Mouse (Mus musculus): ENCODE data around the gene Copg1.

DNA sequence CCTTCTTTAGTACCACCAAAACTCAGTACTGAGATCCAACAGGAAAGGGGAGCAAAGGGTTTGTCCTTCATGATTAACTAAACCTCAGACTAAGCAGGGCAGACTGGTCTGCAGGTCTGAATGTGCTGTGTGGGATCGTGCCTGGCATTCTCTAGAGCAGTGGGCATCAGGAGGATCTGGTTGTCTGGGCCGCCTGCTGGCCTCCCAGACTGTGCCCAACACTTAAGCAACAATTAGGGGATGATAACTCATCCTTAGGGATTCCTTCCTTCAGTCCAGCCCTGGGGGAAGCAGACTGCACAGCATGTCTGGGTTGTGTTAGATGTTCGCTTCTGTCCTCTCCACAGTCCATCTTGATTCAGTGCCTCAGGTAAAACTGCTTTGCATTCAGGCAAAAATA, 51.3 kb downstream of the Copg1 start:
- TF ChIP-seq POLR2A (IDR thresholded peaks at IDR 0.05; ENCODE audit: low read depth, low read length), result no peak
- TF ChIP-seq CTCF (IDR thresholded peaks at IDR 0.05; ENCODE audit: extremely low read depth, insufficient read length, insufficient replicate concordance, low read depth, low read length), result no peak

All from small intestine, adult 2 months (tissue).